Mouse (Mus musculus) ovary, adult 18-20 months (tissue): ENCODE data around the gene Gnb1.
A peak's percentile ranks its signal among the peaks of the same experiment; 100 is the strongest.
"Not testable (repeated sequence)": the region's sequence is repeated elsewhere in the genome, so short reads cannot be mapped to it uniquely, and the experiment has no call there.

Experiments
- DNase-seq: peaks from one replicate; pipeline ENCODE4 v3.0.0; 2022; ENCODE audit warnings: low spot score, mixed read lengths

Gnb1 gene

DNA sequence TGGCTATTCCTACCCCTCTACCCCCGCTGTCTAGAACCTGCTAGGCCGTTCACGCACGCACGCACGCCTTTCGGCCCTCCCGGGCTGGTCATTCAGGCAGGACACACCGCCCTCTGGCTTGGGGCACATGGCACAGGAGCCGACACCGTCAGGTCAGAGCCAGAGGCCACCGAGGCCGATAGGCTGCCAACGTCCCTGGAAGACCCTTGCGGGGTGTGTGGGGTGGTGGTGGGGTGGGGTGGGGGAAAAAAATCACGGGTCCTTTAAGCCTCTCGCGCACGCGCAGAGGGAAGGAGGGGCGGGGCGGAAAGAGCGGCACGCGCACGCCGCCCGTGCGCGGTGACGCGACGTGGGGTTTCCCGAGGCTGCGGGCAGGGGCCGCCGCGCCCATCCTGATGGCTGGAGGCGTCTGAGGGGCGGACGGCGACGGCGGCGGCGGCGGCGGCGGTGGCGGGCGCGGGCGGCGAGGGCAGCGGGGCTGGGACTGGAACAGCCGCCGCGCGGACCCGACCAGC, at the start of gene Gnb1:
TSS of gene Gnb1 (plus strand) at position 372 of the 515 bp plus-strand sequence.
- DNase-seq: peak; percentile 84

DNA sequence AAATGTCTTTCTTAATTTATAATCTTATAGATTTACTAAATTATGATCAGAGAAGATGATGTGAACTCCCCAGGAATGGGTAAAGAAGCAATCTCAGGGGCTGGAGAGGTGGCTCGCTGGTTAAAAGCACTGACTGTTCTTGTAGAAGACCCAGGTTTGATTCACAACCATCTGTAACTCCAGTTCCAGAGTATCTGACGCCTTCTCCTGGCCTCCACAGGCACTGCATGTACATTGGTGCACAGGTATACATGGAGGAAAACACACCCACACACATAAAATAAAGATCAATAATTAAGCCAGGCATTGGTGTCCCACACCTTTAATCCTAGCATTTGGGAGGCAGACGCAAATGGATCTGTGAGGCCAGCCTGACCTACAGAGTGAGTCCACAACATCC, 48.4 kb upstream of the Gnb1 start:
- DNase-seq: no peak

DNA sequence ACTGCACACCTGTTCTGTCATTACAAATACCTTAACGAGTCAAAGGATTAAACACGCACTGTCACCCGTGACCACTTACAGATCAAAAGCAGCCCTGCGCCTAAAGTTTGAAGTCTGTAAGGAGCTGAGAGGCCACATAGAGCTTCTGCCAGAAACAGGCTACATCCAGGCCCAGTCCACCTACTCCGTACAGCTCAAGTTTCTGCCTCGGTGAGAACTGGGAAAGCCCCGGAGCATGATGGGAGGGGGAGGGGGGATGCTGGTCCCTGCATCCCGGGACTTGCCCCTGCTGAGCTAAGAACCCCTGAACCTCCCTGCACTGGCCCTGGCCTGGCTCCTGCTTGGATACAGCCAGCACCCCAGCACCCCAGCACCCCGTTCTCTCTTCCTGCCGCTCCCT, 39.6 kb upstream of the Gnb1 start:
- DNase-seq: no peak

DNA sequence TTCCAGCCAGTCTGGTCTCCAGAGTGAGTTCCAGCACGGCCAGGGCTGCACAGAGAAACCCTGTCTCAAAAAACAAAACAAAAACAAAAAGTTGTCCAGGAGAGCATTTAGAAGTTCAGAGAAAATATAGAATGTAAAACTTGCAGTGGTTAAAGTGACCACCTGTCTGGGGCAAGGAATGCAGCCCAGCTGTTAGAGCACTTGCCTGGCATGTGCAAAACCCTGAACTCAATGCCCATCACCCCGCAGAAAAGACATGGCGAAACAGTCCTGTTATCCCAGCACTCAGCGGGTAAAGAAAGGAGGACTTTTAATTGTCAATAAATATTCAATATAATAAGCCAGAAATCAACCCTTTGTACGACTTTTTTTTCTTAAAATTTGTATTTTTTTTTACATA, 32.6 kb upstream of the Gnb1 start:
- no peak for DNase-seq

- DNase-seq: no peak
These were observed 28.1 kb upstream of the Gnb1 start for GRCm38 (mm10) chr4:155463050-155463449.

DNA sequence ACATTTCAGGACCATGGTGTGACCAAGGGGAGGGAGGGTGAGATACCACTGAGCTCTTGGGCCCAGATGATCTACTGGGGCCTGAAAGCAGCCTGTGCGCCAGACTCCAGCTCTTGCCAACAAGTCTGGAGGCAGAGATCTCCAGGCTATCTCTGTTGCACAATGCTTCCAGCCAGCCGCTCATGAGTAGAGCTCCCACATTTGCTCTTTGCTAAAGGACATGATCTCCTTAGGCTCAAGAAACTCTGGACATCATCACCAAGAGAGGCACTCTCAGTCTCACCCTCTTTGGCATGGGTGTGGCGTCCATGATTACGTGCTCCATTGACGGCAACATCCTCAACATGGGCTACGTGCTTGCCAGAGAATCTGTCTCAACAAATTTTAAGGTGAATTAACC, 27.6 kb upstream of the Gnb1 start:
- DNase-seq: no peak

GRCm38 (mm10) chr4:155464061-155464460, 27.1 kb upstream of the Gnb1 start:
- DNase-seq: no peak

GRCm38 (mm10) chr4:155465607-155466006, 25.6 kb upstream of the Gnb1 start:
- no peak for DNase-seq

DNA sequence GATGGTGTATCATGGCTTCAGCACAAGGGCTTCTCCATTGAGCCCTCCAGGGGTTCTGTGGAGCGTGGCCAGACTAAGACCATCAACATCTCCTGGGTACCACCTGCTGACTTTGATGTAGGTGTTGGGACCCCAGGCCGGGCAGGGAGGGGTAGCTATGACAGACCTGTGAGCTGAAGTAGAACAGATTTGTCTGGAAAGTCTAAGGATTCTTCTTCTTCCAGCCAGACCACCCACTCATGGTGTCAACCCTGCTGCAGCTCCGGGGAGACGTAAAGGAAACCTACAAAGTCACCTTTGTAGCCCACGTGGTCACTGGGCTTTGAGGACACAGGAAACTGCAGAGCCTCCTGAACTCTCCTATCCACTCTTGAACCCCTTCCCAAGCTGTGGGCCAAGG, 25.1 kb upstream of the Gnb1 start:
- DNase-seq: no peak

- DNase-seq: no peak
These were observed 23.7 kb upstream of the Gnb1 start for GRCm38 (mm10) chr4:155467237-155468010.

GRCm38 (mm10) chr4:155468952-155469351, 22.2 kb upstream of the Gnb1 start, which contains the start of gene Tmem52:
Gene Tmem52, plus strand, starts transcription at chr4:155469114.
- peak; percentile 49 for DNase-seq

- peak; percentile 72 for DNase-seq
These were observed 21.4 kb upstream of the Gnb1 start for GRCm38 (mm10) chr4:155469590-155470262.

GRCm38 (mm10) chr4:155470263-155470953, 20.8 kb upstream of the Gnb1 start:
- no peak for DNase-seq

- no peak for DNase-seq
These were observed 20.2 kb upstream of the Gnb1 start for GRCm38 (mm10) chr4:155470997-155471396.

GRCm38 (mm10) chr4:155471406-155471805, 19.8 kb upstream of the Gnb1 start:
- no peak for DNase-seq

GRCm38 (mm10) chr4:155472716-155473290, 18.4 kb upstream of the Gnb1 start:
- no peak for DNase-seq

DNA sequence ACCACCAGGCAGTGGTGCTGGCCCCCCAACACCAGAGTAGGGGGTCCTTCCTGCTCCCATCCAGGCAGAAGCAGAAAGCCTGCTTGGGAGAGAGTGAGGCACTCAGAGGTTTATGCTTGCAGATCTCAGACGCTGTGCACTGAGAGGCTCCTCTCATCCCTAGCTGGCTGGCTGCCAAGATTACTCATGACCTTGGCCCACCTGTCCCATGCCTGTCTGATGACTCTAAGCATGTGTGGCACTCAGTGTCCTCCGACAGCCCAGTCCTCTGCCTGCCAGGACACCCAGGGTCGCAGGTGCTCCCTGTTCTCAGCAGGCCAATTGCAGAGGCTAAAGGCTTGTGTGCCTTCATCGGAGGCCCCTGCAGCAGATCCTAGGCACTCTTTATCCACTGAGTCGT, 17.8 kb upstream of the Gnb1 start:
- peak; percentile 50 for DNase-seq

DNA sequence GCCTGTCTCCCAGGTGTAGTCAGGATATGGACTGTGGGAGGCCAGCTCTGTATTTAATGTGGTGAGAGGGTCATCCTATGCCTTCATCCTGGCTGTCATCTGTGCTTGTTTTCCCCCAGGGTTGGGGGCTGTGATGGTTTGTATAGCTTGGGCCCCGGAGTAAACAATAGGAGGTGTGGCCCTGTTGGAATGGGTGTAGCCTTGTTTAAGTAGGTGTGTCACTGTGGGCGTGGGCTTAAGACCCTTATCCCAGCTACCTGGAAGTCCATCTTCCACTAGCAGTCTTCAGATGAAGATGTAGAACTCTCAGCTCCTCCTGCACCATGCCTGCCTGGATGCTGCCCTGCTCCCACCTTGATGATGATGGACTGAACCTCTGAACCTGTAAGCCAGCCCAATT, 17.4 kb upstream of the Gnb1 start:
- not testable (repeated sequence) for DNase-seq

DNA sequence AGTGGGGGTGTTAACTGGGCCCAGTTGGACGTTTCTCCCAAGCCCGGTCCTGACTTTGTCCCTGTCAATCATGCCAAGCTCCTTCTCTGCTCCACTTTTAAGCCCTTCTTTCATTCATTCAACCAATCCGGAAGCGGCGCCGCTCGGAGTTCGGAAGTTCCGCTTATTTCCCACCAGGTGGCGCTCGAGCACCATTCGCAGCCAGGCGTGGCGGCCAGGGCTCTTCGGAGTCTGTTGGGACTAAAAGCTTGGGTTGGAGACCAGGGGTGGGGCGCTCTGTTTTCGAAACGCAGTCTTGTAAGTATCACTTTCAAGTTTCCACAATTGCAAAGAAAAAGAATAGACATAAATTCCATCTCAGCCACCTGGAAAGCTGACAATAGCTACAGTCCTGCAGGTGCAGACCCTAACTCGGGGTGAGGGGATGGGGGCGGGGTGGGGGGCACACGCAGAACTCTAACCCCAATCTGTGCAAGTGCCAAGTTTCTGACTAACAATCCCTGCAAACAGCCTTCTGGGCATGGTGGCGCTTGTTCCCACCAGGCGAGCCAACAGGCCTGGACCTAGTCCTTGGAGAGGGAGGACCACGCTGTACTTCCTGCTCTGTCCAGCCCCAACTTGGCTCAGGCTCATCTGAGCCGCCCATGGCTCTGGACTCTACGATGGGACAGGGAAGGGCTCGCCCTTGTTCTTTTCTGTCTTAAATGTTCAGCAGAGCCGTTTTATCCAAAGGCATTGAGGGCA, 9.6 kb upstream of the Gnb1 start:
- peak; percentile 59 for DNase-seq

GRCm38 (mm10) chr4:155482125-155482480, 9.1 kb upstream of the Gnb1 start:
- no peak for DNase-seq

- DNase-seq: no peak
These were observed 8.2 kb upstream of the Gnb1 start for GRCm38 (mm10) chr4:155482733-155483540.
